Mouse (Mus musculus): Measurements from ENCODE around the gene Fbxo24.

DNA sequence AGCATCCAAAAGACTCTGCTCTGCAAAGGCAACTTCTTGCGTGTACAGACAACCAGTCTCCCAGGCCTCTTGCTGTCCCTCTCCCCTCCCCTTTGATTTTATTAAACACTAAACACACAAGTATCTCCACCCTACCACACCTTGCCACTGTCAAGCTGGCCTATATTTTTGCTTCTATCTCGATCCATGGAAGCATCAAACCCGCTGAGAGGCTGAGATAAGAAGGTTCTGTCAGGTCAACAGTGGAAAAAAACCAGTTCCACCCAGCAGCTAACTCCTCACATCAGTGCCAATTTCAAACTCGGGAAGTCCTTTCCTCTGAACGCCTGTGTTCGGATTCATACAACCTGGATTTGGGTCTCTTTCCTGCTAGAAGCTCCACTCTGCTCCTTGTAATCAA is 44.2 kb upstream of the Fbxo24 start:
- no peak for TF ChIP-seq FOSL1 (IDR thresholded peaks at IDR 0.05; ENCODE audit: insufficient read depth, low read length, poor library complexity, severe bottlenecking)
- no peak for TF ChIP-seq MAX (IDR thresholded peaks at IDR 0.05)
- no peak for TF ChIP-seq USF1 (IDR thresholded peaks at IDR 0.05; ENCODE audit: low read depth)

Data from C2C12 (cell line).